Mouse (Mus musculus) midbrain, embryonic 11.5 days (tissue): Measurements from ENCODE around the gene Olfr574. TPM values are rescaled to one million over a fixed set of nuclear protein-coding genes. Genes with fewer than 3 reads are reported as not detected.

Experiments used
- ATAC-seq: fragments of 200-750 bp; cut with Nextera tagmentation; 2 replicates; pipeline ENCODE4 v1.8.0; 2017; ENCODE audit warnings: moderate TSS enrichment, moderate library complexity; ENCODE audit not compliant: low FRiP score
- DNase-seq: peaks from one replicate; pipeline ENCODE4 v3.0.0; 2015; ENCODE audit warnings: low spot score; ENCODE audit errors: missing footprints
- H3K27ac ChIP-seq: fragments of 300-500 bp; sonication (generic); 2 replicates; pipeline ENCODE4 v1.5.1; 2014; ENCODE audit warnings: low read depth, low read length
- H3K27me3 ChIP-seq: fragments of 300-500 bp; sonication (generic); 2 replicates; pipeline ENCODE4 v1.6.1; 2014; ENCODE audit warnings: mild to moderate bottlenecking, low read length, moderate library complexity, mixed read lengths; ENCODE audit not compliant: control insufficient read depth, insufficient read depth
- H3K36me3 ChIP-seq: fragments of 300-500 bp; sonication (generic); 2 replicates; pipeline ENCODE4 v1.6.1; 2014; ENCODE audit warnings: mild to moderate bottlenecking, low read length, moderate library complexity, mixed read lengths; ENCODE audit not compliant: control insufficient read depth, insufficient read depth
- H3K4me1 ChIP-seq: fragments of 300-500 bp; sonication (generic); 2 replicates; pipeline ENCODE4 v1.6.1; 2014; ENCODE audit warnings: low read length; ENCODE audit not compliant: control insufficient read depth, insufficient read depth
- H3K4me2 ChIP-seq: fragments of 300-500 bp; sonication (generic); 2 replicates; pipeline ENCODE4 v1.6.1; 2014; ENCODE audit warnings: mild to moderate bottlenecking, moderate library complexity
- H3K4me3 ChIP-seq: fragments of 300-500 bp; sonication (generic); 2 replicates; pipeline ENCODE4 v1.5.1; 2014; ENCODE audit warnings: low read depth, low read length
- H3K9ac ChIP-seq: fragments of 300-500 bp; sonication (generic); 2 replicates; pipeline ENCODE4 v1.6.1; 2014; ENCODE audit warnings: low read length
- H3K9me3 ChIP-seq: fragments of 300-500 bp; sonication (generic); 2 replicates; pipeline ENCODE4 v1.6.1; 2016; ENCODE audit warnings: low read length; ENCODE audit not compliant: control insufficient read depth
- WGBS: fragments of 180-500 bp; shearing (Covaris S2); extraction: QIAGEN DNeasy Blood & Tissue Kit; methylation state at CpG from one replicate; pipeline ENCODE4 v1.1.7; 2014; 5-methylcytosine and 5-hydroxymethylcytosine counted together
- polyA plus RNA-seq: library from polyadenylated mRNA; unstranded; fragments of >200 nt; fragmentation: Nextera tagmentation; extraction: Ambion mirVana; gene quantifications from 2 replicates; pipeline ENCODE4 v1.2.1, GENCODE M21; 2014

The Olfr574 gene
- polyA plus RNA-seq, 1 experiment from 2014 or later = not detected

- no peak for ATAC-seq
- Histone ChIP-seq H3K36me3 (no peaks in the 10 kb centered on the region), H3K4me3 (no peak overlapping the region), H3K4me2 (no peak overlapping the region), H3K27ac (no peak overlapping the region), H3K9ac (no peak overlapping the region), H3K4me1 (no peaks in the 10 kb centered on the region), H3K9me3 (no peaks in the 10 kb centered on the region), H3K27me3 (no peaks in the 10 kb centered on the region)
- no peak for DNase-seq
- 83% methylated on average over 1 of the region's 1 CpGs for WGBS
These were observed 2.5 kb downstream of the Olfr574 start for GRCm38 (mm10) chr7:102950732-102951131.

DNA sequence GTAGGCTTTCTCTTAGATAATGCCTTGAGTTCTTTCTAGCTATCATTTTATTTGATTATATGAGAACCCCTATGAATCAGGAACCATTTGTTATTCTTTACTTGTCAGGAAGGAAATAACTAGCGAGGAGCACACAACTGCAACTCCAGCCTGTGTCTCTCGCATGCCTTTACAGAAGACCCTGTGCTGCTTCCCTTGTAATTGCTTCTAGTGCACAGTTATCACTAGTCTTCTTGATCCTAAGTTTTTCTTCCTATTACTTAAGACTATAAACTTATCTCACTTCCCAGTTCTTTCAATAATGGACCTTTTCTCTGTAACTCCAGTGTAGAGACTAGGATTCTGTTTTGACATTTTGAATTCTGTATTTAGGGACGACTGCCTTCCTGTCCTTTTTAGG lies 9.9 kb downstream of the Olfr574 start:
- Histone ChIP-seq H3K9ac (no peak overlapping the region), H3K27me3 (no peaks in the 10 kb centered on the region), H3K27ac (no peak overlapping the region), H3K4me2 (no peak overlapping the region), H3K36me3 (no peaks in the 10 kb centered on the region), H3K4me1 (no peaks in the 10 kb centered on the region), H3K4me3 (no peak overlapping the region), H3K9me3 (no peaks in the 10 kb centered on the region)
- 81% methylated on average over 3 of the region's 3 CpGs for WGBS
- no peak for DNase-seq
- ATAC-seq = no peak

DNA sequence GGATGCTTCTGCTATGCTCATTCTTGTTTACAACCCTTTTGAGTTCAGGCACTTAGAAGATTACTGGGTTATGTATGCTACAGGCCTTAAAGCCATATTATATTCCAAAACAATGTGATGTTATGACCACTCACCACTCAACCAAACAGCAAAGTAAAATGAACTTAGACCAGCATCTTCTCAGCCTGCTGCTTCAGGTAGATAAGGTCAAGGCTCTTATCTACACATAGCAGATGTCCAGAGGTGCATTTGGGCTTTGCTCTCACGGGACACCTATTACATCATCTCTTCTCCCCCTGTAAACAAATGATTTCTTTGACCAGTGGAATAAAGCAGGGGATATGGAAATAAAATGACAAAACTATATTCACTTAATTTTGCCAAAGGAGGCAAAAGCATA lies 10.3 kb downstream of the Olfr574 start, which contains the start of gene Olfr575:
Gene Olfr575 (minus strand): TSS at position 183 of the 400 bp plus-strand sequence.
- 74% methylated on average over 1 of the region's 1 CpGs for WGBS
- DNase-seq (no peak), ATAC-seq (no peak)
- Histone ChIP-seq H3K4me3 (no peak within 1 kb of the TSS), H3K4me2 (no peak within 1 kb of the TSS), H3K27ac (no peak within 1 kb of the TSS), H3K36me3 (no peaks in the 10 kb centered on the region), H3K9ac (no peak within 1 kb of the TSS), H3K9me3 (no peaks in the 10 kb centered on the region), H3K4me1 (no peaks in the 10 kb centered on the region), H3K27me3 (no peaks in the 10 kb centered on the region)

DNA sequence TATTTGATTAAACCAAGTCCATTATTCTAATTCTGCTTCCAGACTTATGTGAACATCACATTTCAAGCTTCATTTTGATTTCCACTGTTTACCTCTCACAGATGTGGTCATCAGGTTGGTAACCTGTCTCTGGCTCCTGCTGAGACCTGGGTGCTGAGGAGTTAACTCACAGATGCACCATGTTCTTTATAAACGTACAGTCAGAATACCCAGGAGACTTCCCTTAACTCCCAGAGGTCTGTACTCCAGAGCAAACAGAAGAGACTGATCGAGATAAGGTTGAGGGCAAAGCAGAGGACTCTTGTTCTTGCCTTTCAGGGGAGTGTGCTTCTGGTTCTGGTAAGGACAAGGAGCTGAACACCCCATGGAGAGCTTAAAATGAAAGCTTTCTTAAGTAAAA lies 14.1 kb downstream of the Olfr574 start, which contains the start of gene Olfr576:
Gene Olfr576 (plus strand): TSS at position 301 of the 400 bp plus-strand sequence.
- DNase-seq = no peak
- Histone ChIP-seq H3K27me3 (no peaks in the 10 kb centered on the region), H3K9me3 (no peaks in the 10 kb centered on the region), H3K4me2 (no peak within 1 kb of the TSS), H3K9ac (no peak within 1 kb of the TSS), H3K36me3 (no peaks in the 10 kb centered on the region), H3K4me1 (no peaks in the 10 kb centered on the region), H3K4me3 (no peak within 1 kb of the TSS), H3K27ac (no peak within 1 kb of the TSS)
- 63% methylated on average over 2 of the region's 2 CpGs for WGBS
- ATAC-seq = no peak

- H3K4me3 ChIP-seq = no peak overlapping the region
- H3K4me1 ChIP-seq = no peaks in the 10 kb centered on the region
- DNase-seq (no peak), ATAC-seq (no peak)
- H3K9ac ChIP-seq = no peak overlapping the region
- no peak overlapping the region for H3K27ac ChIP-seq
- H3K9me3 ChIP-seq = no peaks in the 10 kb centered on the region
- H3K36me3 ChIP-seq = no peaks in the 10 kb centered on the region
- H3K27me3 ChIP-seq = no peaks in the 10 kb centered on the region
- WGBS = 58% methylated on average over 1 of the region's 1 CpGs
- H3K4me2 ChIP-seq = no peak overlapping the region
These were observed 26.1 kb downstream of the Olfr574 start for GRCm38 (mm10) chr7:102974399-102974798.

DNA sequence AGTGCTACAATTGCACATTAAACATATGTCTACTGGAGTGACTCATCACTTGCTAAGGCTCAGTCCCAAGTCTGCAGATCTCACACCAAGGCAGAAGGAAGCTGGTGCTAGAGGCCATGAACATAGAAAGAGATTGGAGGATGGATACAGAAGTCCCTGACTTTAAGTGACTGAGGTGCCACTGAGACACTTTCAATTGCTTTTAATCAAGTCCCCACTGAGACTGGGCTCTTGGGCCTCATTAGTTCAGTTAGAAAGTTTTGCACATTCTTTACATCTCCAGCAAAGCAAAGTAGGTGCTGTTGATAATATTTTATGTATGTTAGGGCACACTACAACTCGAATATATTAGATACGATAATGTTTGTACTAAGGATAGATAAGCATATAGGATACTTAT lies 27.6 kb downstream of the Olfr574 start, which contains the start of gene Olfr577:
Gene Olfr577 (minus strand): TSS at position 101 of the 400 bp plus-strand sequence.
- H3K4me2 ChIP-seq = no peak within 1 kb of the TSS
- 80% methylated on average over 2 of the region's 2 CpGs for WGBS
- H3K27me3 ChIP-seq = no peaks in the 10 kb centered on the region
- no peaks in the 10 kb centered on the region for H3K9me3 ChIP-seq
- ATAC-seq (no peak), DNase-seq (no peak)
- H3K4me1 ChIP-seq = no peaks in the 10 kb centered on the region
- H3K9ac ChIP-seq = no peak within 1 kb of the TSS
- H3K4me3 ChIP-seq = no peak within 1 kb of the TSS
- H3K27ac ChIP-seq = no peak within 1 kb of the TSS
- no peaks in the 10 kb centered on the region for H3K36me3 ChIP-seq

DNA sequence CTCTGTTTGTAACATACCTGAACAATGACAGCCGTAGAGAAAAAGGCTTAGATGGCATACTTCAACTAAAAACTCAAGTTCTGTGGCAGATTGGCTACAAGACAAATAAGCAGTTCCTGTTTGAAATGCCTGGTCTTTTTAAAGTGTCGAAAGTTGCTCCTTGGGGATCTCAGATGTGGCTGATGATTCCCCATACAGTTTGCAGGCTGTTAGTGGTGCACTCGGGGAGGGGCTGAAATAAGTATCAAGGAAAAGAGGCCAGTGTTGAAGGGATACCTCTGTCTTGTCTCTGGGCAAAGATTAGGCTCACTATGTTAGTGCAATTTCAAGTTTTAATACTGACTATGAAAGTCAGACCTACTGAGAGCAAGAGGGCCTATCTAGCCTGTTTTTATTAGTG lies 41.0 kb downstream of the Olfr574 start, which contains the start of gene Olfr578:
Gene Olfr578 (minus strand): TSS at position 101 of the 400 bp plus-strand sequence.
- no peak for ATAC-seq
- Histone ChIP-seq H3K27me3 (no peaks in the 10 kb centered on the region), H3K9me3 (no peaks in the 10 kb centered on the region), H3K4me3 (no peak within 1 kb of the TSS), H3K27ac (no peak within 1 kb of the TSS), H3K36me3 (no peaks in the 10 kb centered on the region), H3K4me1 (no peaks in the 10 kb centered on the region), H3K9ac (no peak within 1 kb of the TSS), H3K4me2 (no peak within 1 kb of the TSS)
- 71% methylated on average over 3 of the region's 3 CpGs for WGBS
- no peak for DNase-seq

Other genes with a start within 250 kb of the Olfr574 start
- gene Olfr558, start 246.3 kb upstream of the Olfr574 start, polyA plus RNA-seq = not detected in 2 replicates
- not detected in 2 replicates for gene Olfr33, start 229.4 kb upstream of the Olfr574 start, polyA plus RNA-seq
- gene Olfr559, start 221.0 kb upstream of the Olfr574 start, polyA plus RNA-seq = not detected in 2 replicates
- not detected in 2 replicates for gene Olfr560, start 189.1 kb upstream of the Olfr574 start, polyA plus RNA-seq
- gene Olfr78, start 189.0 kb upstream of the Olfr574 start, polyA plus RNA-seq = not detected in 2 replicates
- gene Olfr561, start 177.2 kb upstream of the Olfr574 start, polyA plus RNA-seq = not detected in 2 replicates
- gene Olfr564, start 145.0 kb upstream of the Olfr574 start, polyA plus RNA-seq = not detected in 2 replicates
- gene Olfr566, start 89.7 kb upstream of the Olfr574 start, polyA plus RNA-seq = not detected in 2 replicates
- gene Olfr568, start 71.3 kb upstream of the Olfr574 start, polyA plus RNA-seq = not detected in 2 replicates
- gene Olfr569, start 57.6 kb upstream of the Olfr574 start, polyA plus RNA-seq = not detected in 2 replicates
- not detected in 2 replicates for gene Olfr570, start 53.9 kb upstream of the Olfr574 start, polyA plus RNA-seq
- 0.11 TPM in 1 of 2 replicates, not detected in the other for gene Olfr571, start 30.9 kb upstream of the Olfr574 start, polyA plus RNA-seq
- gene Olfr572, start 24.1 kb upstream of the Olfr574 start, polyA plus RNA-seq = not detected in 2 replicates
- gene Olfr573-ps1, start 5.9 kb upstream of the Olfr574 start, polyA plus RNA-seq = not detected in 2 replicates
- not detected in 2 replicates for gene Olfr575, start 10.3 kb downstream of the Olfr574 start, polyA plus RNA-seq
- not detected in 2 replicates for gene Olfr576, start 14.2 kb downstream of the Olfr574 start, polyA plus RNA-seq
- gene Olfr577, start 27.5 kb downstream of the Olfr574 start, polyA plus RNA-seq = not detected in 2 replicates
- gene Olfr578, start 40.9 kb downstream of the Olfr574 start, polyA plus RNA-seq = not detected in 2 replicates
- gene Olfr582, start 89.6 kb downstream of the Olfr574 start, polyA plus RNA-seq = not detected in 2 replicates
- gene Olfr583, start 102.8 kb downstream of the Olfr574 start, polyA plus RNA-seq = not detected in 2 replicates
- not detected in 2 replicates for gene Olfr584, start 133.4 kb downstream of the Olfr574 start, polyA plus RNA-seq
- not detected in 2 replicates for gene Olfr585, start 149.3 kb downstream of the Olfr574 start, polyA plus RNA-seq
- gene Olfr586, start 177.2 kb downstream of the Olfr574 start, polyA plus RNA-seq = not detected in 2 replicates
- gene Olfr588-ps1, start 192.4 kb downstream of the Olfr574 start, polyA plus RNA-seq = not detected in 2 replicates
- gene Olfr589, start 207.9 kb downstream of the Olfr574 start, polyA plus RNA-seq = not detected in 2 replicates
- gene Olfr591, start 229.9 kb downstream of the Olfr574 start, polyA plus RNA-seq = not detected in 2 replicates
- gene Olfr592, start 236.3 kb downstream of the Olfr574 start, polyA plus RNA-seq = not detected in 2 replicates